Mouse (Mus musculus): ENCODE data around the gene Mrpl53. TPM values are rescaled to one million over a fixed set of nuclear protein-coding genes. Genes with fewer than 3 reads are reported as not detected.

The Mrpl53 gene
- polyA plus RNA-seq, 1 experiment: 83.6 TPM

GRCm38 (mm10) chr6:83104158-83104557 lies 4.7 kb upstream of the Mrpl53 start:
- peaks cover 27% of the 10 kb centered on the region for H3K4me1 ChIP-seq (replicated peaks; ENCODE audit: control insufficient read depth, insufficient read depth, low read length)
- WGBS: 92% methylated on average over 4 of the region's 4 CpGs
- TF ChIP-seq POLR2A (IDR thresholded peaks at IDR 0.05; ENCODE audit: control insufficient read depth, extremely low read depth, insufficient read depth, low read length, poor library complexity) (no peak), CTCF (IDR thresholded peaks at IDR 0.05; ENCODE audit: borderline replicate concordance, control insufficient read depth, extremely low read depth, insufficient read depth, low read length, poor library complexity) (no peak)
- H3K36me3 ChIP-seq (ENCODE audit: control insufficient read depth, insufficient read depth, low read length): no peaks in the 10 kb centered on the region
- H3K4me3 ChIP-seq (ENCODE audit: control insufficient read depth, insufficient read depth, low read length): no peak overlapping the region
- H3K27me3 ChIP-seq (ENCODE audit: control insufficient read depth, insufficient read depth, low read length): no peaks in the 10 kb centered on the region
- no peak overlapping the region for H3K27ac ChIP-seq (ENCODE audit: control insufficient read depth, insufficient read depth, low read length)
- DNase-seq: no peak

- DNase-seq: peak; percentile 85
- H3K27ac ChIP-seq (ENCODE audit: control insufficient read depth, insufficient read depth, low read length): no peak overlapping the region
- 53% methylated on average over 13 of the region's 13 CpGs for WGBS
- H3K27me3 ChIP-seq (ENCODE audit: control insufficient read depth, insufficient read depth, low read length): no peaks in the 10 kb centered on the region
- no peak for TF ChIP-seq POLR2A (IDR thresholded peaks at IDR 0.05; ENCODE audit: control insufficient read depth, extremely low read depth, insufficient read depth, low read length, poor library complexity)
- TF ChIP-seq CTCF (IDR thresholded peaks at IDR 0.05; ENCODE audit: borderline replicate concordance, control insufficient read depth, extremely low read depth, insufficient read depth, low read length, poor library complexity): peak; percentile 90
- H3K4me3 ChIP-seq (ENCODE audit: control insufficient read depth, insufficient read depth, low read length): no peak overlapping the region
- peaks cover 13% of the 10 kb centered on the region for H3K4me1 ChIP-seq (replicated peaks; ENCODE audit: control insufficient read depth, insufficient read depth, low read length)
- no peaks in the 10 kb centered on the region for H3K36me3 ChIP-seq (ENCODE audit: control insufficient read depth, insufficient read depth, low read length)
Measured at GRCm38 (mm10) chr6:83107566-83108400, 1.1 kb upstream of the Mrpl53 start.

GRCm38 (mm10) chr6:83111510-83112136 lies 2.8 kb downstream of the Mrpl53 start:
- 92% methylated on average over 4 of the region's 4 CpGs for WGBS
- H3K36me3 ChIP-seq (ENCODE audit: control insufficient read depth, insufficient read depth, low read length): no peaks in the 10 kb centered on the region
- peaks cover 18% of the 10 kb centered on the region for H3K4me1 ChIP-seq (replicated peaks; ENCODE audit: control insufficient read depth, insufficient read depth, low read length)
- no peak overlapping the region for H3K4me3 ChIP-seq (ENCODE audit: control insufficient read depth, insufficient read depth, low read length)
- no peak overlapping the region for H3K27ac ChIP-seq (ENCODE audit: control insufficient read depth, insufficient read depth, low read length)
- no peak for TF ChIP-seq POLR2A (IDR thresholded peaks at IDR 0.05; ENCODE audit: control insufficient read depth, extremely low read depth, insufficient read depth, low read length, poor library complexity)
- no peak for TF ChIP-seq CTCF (IDR thresholded peaks at IDR 0.05; ENCODE audit: borderline replicate concordance, control insufficient read depth, extremely low read depth, insufficient read depth, low read length, poor library complexity)
- no peak for DNase-seq
- H3K27me3 ChIP-seq (ENCODE audit: control insufficient read depth, insufficient read depth, low read length): no peaks in the 10 kb centered on the region

- Histone ChIP-seq H3K27me3 (ENCODE audit: control insufficient read depth, insufficient read depth, low read length) (no peaks in the 10 kb centered on the region), H3K4me3 (ENCODE audit: control insufficient read depth, insufficient read depth, low read length) (peak within 1 kb of the TSS; percentile 84), H3K4me1 (replicated peaks; ENCODE audit: control insufficient read depth, insufficient read depth, low read length) (peaks cover 22% of the 10 kb centered on the region), H3K36me3 (ENCODE audit: control insufficient read depth, insufficient read depth, low read length) (no peaks in the 10 kb centered on the region), H3K27ac (ENCODE audit: control insufficient read depth, insufficient read depth, low read length) (peak within 1 kb of the TSS; percentile 83)
- WGBS: under 1% methylated on average over 56 of the region's 58 CpGs
- DNase-seq: peak; percentile 94
- TF ChIP-seq CTCF (IDR thresholded peaks at IDR 0.05; ENCODE audit: borderline replicate concordance, control insufficient read depth, extremely low read depth, insufficient read depth, low read length, poor library complexity) (peak; percentile 34; the same call in 1 of the 2 replicates), POLR2A (IDR thresholded peaks at IDR 0.05; ENCODE audit: control insufficient read depth, extremely low read depth, insufficient read depth, low read length, poor library complexity) (peak; percentile 97)
Measured at GRCm38 (mm10) chr6:83115011-83115671, 6.3 kb downstream of the Mrpl53 start, which contains the start of gene Mogs. Gene Mogs, plus strand, starts transcription at chr6:83115496.

GRCm38 (mm10) chr6:83115682-83116372 lies 7.0 kb downstream of the Mrpl53 start:
- Histone ChIP-seq H3K4me1 (replicated peaks; ENCODE audit: control insufficient read depth, insufficient read depth, low read length) (peaks cover 27% of the 10 kb centered on the region), H3K4me3 (ENCODE audit: control insufficient read depth, insufficient read depth, low read length) (peak overlapping the region; percentile 84), H3K27ac (ENCODE audit: control insufficient read depth, insufficient read depth, low read length) (no peak overlapping the region), H3K36me3 (ENCODE audit: control insufficient read depth, insufficient read depth, low read length) (no peaks in the 10 kb centered on the region), H3K27me3 (ENCODE audit: control insufficient read depth, insufficient read depth, low read length) (no peaks in the 10 kb centered on the region)
- WGBS: 2% methylated on average over 45 of the region's 48 CpGs
- TF ChIP-seq POLR2A (IDR thresholded peaks at IDR 0.05; ENCODE audit: control insufficient read depth, extremely low read depth, insufficient read depth, low read length, poor library complexity) (no peak), CTCF (IDR thresholded peaks at IDR 0.05; ENCODE audit: borderline replicate concordance, control insufficient read depth, extremely low read depth, insufficient read depth, low read length, poor library complexity) (no peak)
- DNase-seq: peak; percentile 42

All from thymus, adult 2 months (tissue).